Mouse (Mus musculus): ENCODE results near the gene Pgm3.

Pgm3 gene

GRCm38 (mm10) chr9:86569314-86569910 is 2.2 kb downstream of the Pgm3 start:
- no peak for DNase-seq

- no peak for DNase-seq
Observed at GRCm38 (mm10) chr9:86560543-86560942, 11.1 kb downstream of the Pgm3 start.

- peak; percentile 31 for DNase-seq
Observed at GRCm38 (mm10) chr9:86554641-86555040, 17.0 kb downstream of the Pgm3 start.

- no peak for DNase-seq
Observed at GRCm38 (mm10) chr9:86553886-86554285, 17.8 kb downstream of the Pgm3 start.

GRCm38 (mm10) chr9:86550717-86551116 is 20.9 kb downstream of the Pgm3 start:
- DNase-seq: no peak

- no peak for DNase-seq
Observed at GRCm38 (mm10) chr9:86549637-86550162, 21.9 kb downstream of the Pgm3 start.

- DNase-seq: no peak
Observed at GRCm38 (mm10) chr9:86544559-86544958, 27.1 kb downstream of the Pgm3 start.

GRCm38 (mm10) chr9:86543451-86543850 is 28.2 kb downstream of the Pgm3 start:
- DNase-seq: no peak

GRCm38 (mm10) chr9:86534071-86534470 is 37.6 kb downstream of the Pgm3 start:
- no peak for DNase-seq

GRCm38 (mm10) chr9:86525600-86525999 is 46.0 kb downstream of the Pgm3 start:
- DNase-seq: no peak

GRCm38 (mm10) chr9:86522335-86522734 is 49.3 kb downstream of the Pgm3 start:
- no peak for DNase-seq

GRCm38 (mm10) chr9:86514798-86515197 is 56.8 kb downstream of the Pgm3 start:
- no peak for DNase-seq

- DNase-seq: no peak
Observed at GRCm38 (mm10) chr9:86514390-86514789, 57.3 kb downstream of the Pgm3 start.

GRCm38 (mm10) chr9:86513733-86514132 is 57.9 kb downstream of the Pgm3 start:
- DNase-seq: no peak

GRCm38 (mm10) chr9:86507437-86507836 is 64.2 kb downstream of the Pgm3 start:
- DNase-seq: no peak
